Mouse (Mus musculus) cerebellum, adult 2 months (tissue): ENCODE measurements around the gene C5ar1. TPM values are rescaled to one million over a fixed set of nuclear protein-coding genes. Genes with fewer than 3 reads are reported as not detected.

ENCODE experiments used
- DNase-seq, 2 experiments: peaks; one replicate each; pipeline ENCODE4 v3.0.0; 2021
- H3K27ac ChIP-seq: fragments of 200-500 bp; 2 replicates; pipeline ENCODE4 v1.5.1; 2012; ENCODE audit warnings: low read length, control low read depth, inconsistent platforms; ENCODE audit not compliant: insufficient read depth
- H3K27me3 ChIP-seq: fragments of 200-500 bp; 2 replicates; pipeline ENCODE4 v1.6.1; 2012; ENCODE audit warnings: inconsistent platforms, mild to moderate bottlenecking, low read length, moderate library complexity; ENCODE audit not compliant: control insufficient read depth, insufficient read depth
- H3K4me1 ChIP-seq: fragments of 200-500 bp; 2 replicates; pipeline ENCODE4 v1.6.1; 2011; ENCODE audit warnings: low read length; ENCODE audit not compliant: control insufficient read depth, insufficient read depth
- H3K4me3 ChIP-seq: fragments of 200-500 bp; replicated peaks from 2 replicates; pipeline ENCODE3; 2011; ENCODE audit warnings: mild to moderate bottlenecking, low read depth, low read length, control low read depth; ENCODE audit not compliant: insufficient read depth
- CTCF ChIP-seq: fragments of 200-500 bp; IDR thresholded peaks from 2 replicates; pipeline ENCODE4 v1.5.1; 2011; ENCODE audit warnings: low read depth, mild to moderate bottlenecking, control low read depth, low read length, moderate library complexity, borderline replicate concordance; ENCODE audit not compliant: insufficient read depth
- POLR2A ChIP-seq: fragments of 200-500 bp; IDR thresholded peaks from 2 replicates; pipeline ENCODE4 v1.6.1; 2011; ENCODE audit warnings: low read length, control low read depth, borderline replicate concordance; ENCODE audit not compliant: insufficient read depth
- WGBS: fragments of 180-500 bp; shearing (Covaris S2); methylation state at CpG from one replicate; pipeline ENCODE4 v1.1.7; 2018; 5-methylcytosine and 5-hydroxymethylcytosine counted together
- polyA plus RNA-seq: library from polyadenylated mRNA; depleted of rRNA; stranded (reverse); fragments of >200 nt; gene quantifications from 2 replicates; pipeline ENCODE4 v1.2.3, GENCODE M21; 2012

Gene C5ar1
- polyA plus RNA-seq, 1 experiment = 0.75 TPM

DNA sequence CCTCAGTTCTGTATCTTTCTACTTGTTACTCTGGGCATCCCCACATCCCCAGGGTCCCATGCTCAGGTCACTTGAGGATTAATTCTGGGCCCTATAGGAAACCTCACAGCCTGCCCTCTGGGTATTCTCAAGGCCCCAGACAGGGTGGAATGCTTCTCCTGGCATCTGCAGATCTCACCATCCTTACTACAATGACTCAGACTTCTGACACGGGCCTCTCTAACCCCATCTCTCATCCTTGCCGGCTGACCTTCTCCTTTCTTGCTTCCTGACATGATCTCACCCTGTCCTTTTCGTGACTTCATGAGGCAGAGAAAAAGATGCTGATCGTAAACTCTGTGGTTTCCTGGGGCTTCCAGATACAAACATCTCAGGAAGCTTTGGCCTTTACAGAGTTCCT lies 5.1 kb downstream of the C5ar1 start:
- H3K27ac ChIP-seq = no peak overlapping the region
- TF ChIP-seq CTCF (no peak), POLR2A (no peak)
- H3K4me3 ChIP-seq = no peak overlapping the region
- no peaks in the 10 kb centered on the region for H3K27me3 ChIP-seq
- no peaks in the 10 kb centered on the region for H3K4me1 ChIP-seq
- 62% methylated on average over 4 of the region's 4 CpGs for WGBS
- no peak for DNase-seq

DNA sequence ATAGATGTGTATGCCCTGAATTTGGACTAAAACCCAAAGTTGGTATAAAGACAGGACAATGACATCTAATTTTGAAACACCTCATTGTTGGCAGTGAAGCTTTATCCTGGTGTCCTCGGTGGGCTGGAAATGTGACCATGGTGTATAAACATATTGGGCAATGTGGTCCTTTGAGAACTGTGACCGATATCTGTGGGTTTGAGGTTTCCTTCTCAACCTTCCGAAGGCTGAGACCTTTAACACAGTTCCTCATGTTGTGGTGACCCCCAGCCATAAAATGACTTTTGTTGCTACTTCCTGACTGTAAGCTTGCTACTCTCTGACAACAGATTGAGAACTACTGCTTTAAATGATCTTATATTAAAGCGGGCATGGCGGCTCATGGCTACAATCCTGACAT lies 8.7 kb downstream of the C5ar1 start:
- 92% methylated on average over 5 of the region's 5 CpGs for WGBS
- TF ChIP-seq POLR2A (no peak), CTCF (no peak)
- DNase-seq = no peak
- no peaks in the 10 kb centered on the region for H3K4me1 ChIP-seq
- no peak overlapping the region for H3K27ac ChIP-seq
- no peak overlapping the region for H3K4me3 ChIP-seq
- H3K27me3 ChIP-seq = no peaks in the 10 kb centered on the region

DNA sequence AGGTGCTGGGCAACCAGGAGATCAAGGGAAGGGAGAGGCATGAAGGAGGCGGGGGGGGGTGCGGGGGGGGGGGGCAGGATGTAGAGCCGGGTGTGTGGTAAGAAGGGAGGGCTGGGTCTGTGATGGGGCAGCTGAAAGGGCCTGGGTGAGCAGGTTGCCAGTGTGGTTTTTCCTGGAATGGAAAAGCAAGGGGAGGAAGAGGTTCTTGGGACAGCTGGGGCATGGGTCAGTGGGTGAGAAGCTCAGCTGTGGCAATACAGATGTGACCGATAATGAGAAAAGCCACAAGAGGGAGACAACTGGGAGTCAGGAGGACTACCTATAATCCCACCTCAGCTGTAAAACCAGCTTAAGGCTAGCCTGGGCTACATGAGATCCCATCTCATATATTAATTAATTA lies 13.4 kb downstream of the C5ar1 start:
- Histone ChIP-seq H3K27me3 (no peaks in the 10 kb centered on the region), H3K27ac (no peak overlapping the region), H3K4me3 (no peak overlapping the region), H3K4me1 (no peaks in the 10 kb centered on the region)
- TF ChIP-seq CTCF (no peak), POLR2A (no peak)
- DNase-seq = no peak
- WGBS = 48% methylated on average over 2 of the region's 4 CpGs

DNA sequence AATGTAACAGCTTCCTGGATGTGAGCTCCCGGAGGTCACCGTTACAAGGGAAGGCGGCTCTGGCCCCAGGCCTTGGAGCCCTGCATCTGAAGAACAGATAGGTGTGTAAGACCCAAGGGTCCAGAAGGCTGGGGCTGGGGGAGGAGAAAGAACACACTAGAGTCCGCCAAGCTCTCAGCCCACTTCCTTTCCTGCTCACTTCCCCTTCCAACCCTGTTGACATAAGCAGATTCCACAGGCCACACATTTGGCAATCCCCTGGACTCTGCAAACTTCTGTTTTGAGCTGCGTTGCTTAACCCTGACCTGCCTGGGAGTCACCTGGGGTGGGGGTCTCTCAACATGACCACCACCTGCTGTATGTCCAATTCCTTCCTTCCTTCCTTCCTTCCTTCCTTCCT lies 15.3 kb downstream of the C5ar1 start, which contains the start of gene C5ar2:
C5ar2 (minus strand) TSS at position 88 of the 400 bp plus-strand sequence.
- TF ChIP-seq CTCF = no peak
- no peak for TF ChIP-seq POLR2A

DNA sequence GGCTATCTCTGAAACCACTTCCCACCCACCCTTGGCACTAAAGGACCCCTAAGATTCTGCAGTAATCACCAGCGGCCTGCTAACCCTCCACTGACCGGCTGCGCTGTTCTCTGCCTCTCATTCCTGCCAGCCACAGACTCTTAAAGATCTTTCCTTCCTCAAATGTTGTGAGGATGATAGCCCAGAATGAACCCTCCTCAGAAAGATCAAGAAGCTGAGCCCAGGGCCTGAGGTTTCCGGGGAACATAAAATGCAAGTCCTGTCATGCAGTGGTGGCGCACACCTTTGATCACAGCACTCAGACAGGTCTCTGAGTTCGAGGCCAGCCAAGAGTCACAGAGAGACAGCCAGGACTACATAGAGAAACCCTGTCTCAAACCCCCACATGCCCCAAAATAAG lies 17.1 kb downstream of the C5ar1 start:
- TF ChIP-seq POLR2A (no peak), CTCF (no peak)
- H3K27ac ChIP-seq = no peak overlapping the region
- peaks cover 7% of the 10 kb centered on the region for H3K4me1 ChIP-seq
- no peaks in the 10 kb centered on the region for H3K27me3 ChIP-seq
- no peak for DNase-seq
- 91% methylated on average over 6 of the region's 6 CpGs for WGBS
- no peak overlapping the region for H3K4me3 ChIP-seq

More for the DNA sequence above, 15.3 kb downstream of the C5ar1 start, which contains the start of gene C5ar2:
- peaks cover 7% of the 10 kb centered on the region for H3K4me1 ChIP-seq
- DNase-seq = no peak
- WGBS = 84% methylated on average over 5 of the region's 5 CpGs
- H3K27me3 ChIP-seq = no peaks in the 10 kb centered on the region
- no peak within 1 kb of the TSS for H3K27ac ChIP-seq
- no peak within 1 kb of the TSS for H3K4me3 ChIP-seq

DNA sequence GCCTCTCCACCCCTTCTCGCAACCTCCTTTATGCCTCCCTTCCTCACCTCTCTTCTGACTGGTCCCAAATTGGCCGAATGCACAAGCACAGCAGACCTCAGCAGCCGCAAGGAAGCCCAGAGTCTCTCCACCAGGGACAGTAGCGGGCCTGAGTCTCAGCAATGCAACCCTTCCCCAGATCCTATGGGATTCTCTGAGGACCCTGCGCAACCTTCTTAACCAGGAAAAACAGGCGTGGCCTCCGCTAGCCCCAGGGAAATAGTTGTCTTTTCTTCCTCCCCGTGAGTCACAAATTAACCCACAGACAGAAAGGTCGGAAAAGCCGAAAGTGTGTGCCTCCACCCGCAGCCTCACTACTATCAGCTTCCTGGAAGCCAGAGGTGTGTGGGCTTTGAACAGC lies 17.6 kb downstream of the C5ar1 start:
- no peak for TF ChIP-seq CTCF
- TF ChIP-seq POLR2A = no peak
- Histone ChIP-seq H3K4me1 (peaks cover 7% of the 10 kb centered on the region), H3K27me3 (no peaks in the 10 kb centered on the region), H3K4me3 (no peak overlapping the region), H3K27ac (0 out of 2 replicates have a peak overlapping the region, but pooled peaks have one; percentile 16)
- DNase-seq = no peak
- 79% methylated on average over 11 of the region's 11 CpGs for WGBS

DNA sequence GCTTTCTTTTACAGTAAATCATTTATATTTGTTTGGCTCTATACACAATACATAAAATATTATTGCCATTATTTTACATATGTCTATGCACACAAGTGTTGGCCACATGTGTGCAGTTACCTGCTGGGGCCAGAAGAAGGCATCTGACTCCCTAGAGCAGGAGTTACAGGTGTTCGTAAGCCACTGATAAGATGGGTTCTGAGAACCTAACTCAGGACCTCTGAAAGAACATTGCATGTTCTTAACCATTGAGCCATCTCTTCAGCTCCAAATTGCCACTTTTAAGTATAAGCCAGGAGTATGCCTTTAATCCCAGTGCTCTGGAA lies 18.4 kb downstream of the C5ar1 start:
- no peaks in the 10 kb centered on the region for H3K27me3 ChIP-seq
- DNase-seq = no peak
- TF ChIP-seq POLR2A (no peak), CTCF (no peak)
- H3K4me1 ChIP-seq = peaks cover 7% of the 10 kb centered on the region
- H3K4me3 ChIP-seq = no peak overlapping the region
- H3K27ac ChIP-seq = no peak overlapping the region
- WGBS = 94% methylated on average over 1 of the region's 1 CpGs

DNA sequence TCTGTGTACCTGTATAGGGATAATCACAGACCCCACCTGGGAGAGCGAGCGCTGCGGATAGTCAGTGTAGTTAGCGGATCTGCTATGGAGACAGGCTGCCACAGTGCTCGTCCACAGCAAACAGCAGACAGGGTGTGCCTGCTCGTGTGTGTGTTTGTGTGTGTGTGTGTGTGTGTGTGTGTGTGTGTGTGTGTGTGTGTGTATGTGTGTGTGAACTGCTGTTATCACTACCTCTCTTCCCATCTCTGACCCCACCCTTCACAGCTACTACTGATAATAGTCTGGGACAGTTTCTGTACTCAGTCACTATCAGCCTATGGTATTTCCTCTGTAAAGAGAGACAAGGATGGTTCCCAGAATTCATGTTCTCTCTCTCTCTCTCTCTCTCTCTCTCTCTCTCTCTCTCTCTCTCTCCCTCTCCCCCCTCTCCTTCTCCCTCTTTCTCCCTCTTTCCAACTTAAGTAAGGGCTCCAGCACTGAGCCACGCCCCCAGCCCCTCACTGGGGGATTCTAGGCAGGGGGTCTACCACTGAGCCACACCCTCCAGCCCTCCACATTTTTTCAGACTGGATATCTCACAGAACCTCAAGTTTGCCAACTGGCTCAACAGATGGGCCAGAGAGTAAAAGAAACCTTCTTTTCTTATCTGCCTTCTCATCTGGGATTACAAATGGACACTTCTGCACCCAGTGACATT lies 18.9 kb downstream of the C5ar1 start:
- H3K4me3 ChIP-seq = no peak overlapping the region
- 77% methylated on average over 7 of the region's 7 CpGs for WGBS
- peak in 1 of 2 experiments; percentile 20 for DNase-seq
- H3K27me3 ChIP-seq = no peaks in the 10 kb centered on the region
- peaks cover 7% of the 10 kb centered on the region for H3K4me1 ChIP-seq
- peak overlapping the region; percentile 27; the same call in 1 of the 2 replicates for H3K27ac ChIP-seq
- TF ChIP-seq POLR2A = no peak
- TF ChIP-seq CTCF = no peak
